In genomic region chr8:121613419-121613818, GRCm38 (mm10) we compare ENCODE assay signal across 22 mouse cellular contexts. TPM values are rescaled to one million over a fixed set of nuclear protein-coding genes. Genes with fewer than 3 reads are reported as not detected.
DNase-seq lines count a peak whose midpoint lies in the region; ATAC-seq and TF ChIP-seq lines count a peak whose summit lies in the region.
"Had no signal": no experiment of that assay in that cellular context is flagged by ENCODE, and none has a peak within 500 bp of the region (broad histone marks: within the 10 kb centered on the region; RNA-seq: fewer than 3 reads in every experiment).

No protein-coding gene starts in this region.

- no peak overlapping the region for H3K4me2 ChIP-seq in forebrain, embryonic 13.5 days
- no peak overlapping the region for H3K4me2 ChIP-seq in forebrain, embryonic 11.5 days (ENCODE audit: low read depth, low read length, severe bottlenecking)
- no peak overlapping the region for H3K4me2 ChIP-seq in heart, embryonic 12.5 days
- H3K4me2 ChIP-seq: embryonic facial prominence, embryonic 12.5 days; heart, embryonic 11.5 days; hindbrain, embryonic 15.5 days had no signal

- no peak for ATAC-seq in forebrain, embryonic 13.5 days
- no peak for ATAC-seq in forebrain, embryonic 11.5 days (replicated peaks; ENCODE audit: low FRiP score)
- ATAC-seq in heart, embryonic 12.5 days (ENCODE audit: insufficient number of reproducible peaks, low FRiP score), result no peak
- ATAC-seq: activated CD4-positive, CD25-positive, alpha-beta regulatory T cell, adult 4 months; forebrain, postnatal 0 days; Patski had no signal

- no peaks in the 10 kb centered on the region for H3K9me3 ChIP-seq in forebrain, embryonic 13.5 days (replicated peaks)
- H3K9me3 ChIP-seq in forebrain, embryonic 11.5 days (ENCODE audit: control insufficient read depth, low read length), result no peaks in the 10 kb centered on the region
- H3K9me3 ChIP-seq in heart, embryonic 10.5 days, result no peaks in the 10 kb centered on the region
- no peaks in the 10 kb centered on the region for H3K9me3 ChIP-seq in heart, embryonic 12.5 days (replicated peaks)
- H3K9me3 ChIP-seq: embryonic facial prominence, embryonic 12.5 days; hindbrain, embryonic 15.5 days had no signal

- H3K4me1 ChIP-seq in forebrain, embryonic 13.5 days, result no peaks in the 10 kb centered on the region
- H3K4me1 ChIP-seq in forebrain, embryonic 11.5 days (replicated peaks; ENCODE audit: control insufficient read depth, insufficient read depth, low read length), result no peaks in the 10 kb centered on the region
- peaks cover 24% of the 10 kb centered on the region for H3K4me1 ChIP-seq in heart, embryonic 10.5 days
- peaks cover 26% of the 10 kb centered on the region for H3K4me1 ChIP-seq in heart, embryonic 12.5 days (replicated peaks)
- H3K4me1 ChIP-seq: embryonic facial prominence, embryonic 12.5 days had no signal

- peak overlapping the region; percentile 31; the same call in 1 of the 2 replicates for H3K27ac ChIP-seq in forebrain, embryonic 13.5 days
- no peak overlapping the region for H3K27ac ChIP-seq in forebrain, embryonic 11.5 days (ENCODE audit: low read depth, low read length)
- H3K27ac ChIP-seq in heart, embryonic 10.5 days, result 0 out of 2 replicates have a peak overlapping the region, but pooled peaks have one; percentile 36
- H3K27ac ChIP-seq in heart, embryonic 12.5 days (ENCODE audit: poor library complexity, severe bottlenecking), result no peak overlapping the region
- H3K27ac ChIP-seq in layer of hippocampus, adult 2 months, result peak overlapping the region; percentile 7; the same call in 1 of the 2 replicates
- H3K27ac ChIP-seq: embryonic facial prominence, embryonic 12.5 days; hindbrain, embryonic 15.5 days had no signal

- H3K9ac ChIP-seq in forebrain, embryonic 13.5 days, result no peak overlapping the region
- H3K9ac ChIP-seq in forebrain, embryonic 11.5 days (ENCODE audit: low read length), result no peak overlapping the region
- H3K9ac ChIP-seq in heart, embryonic 12.5 days, result no peak overlapping the region
- H3K9ac ChIP-seq: embryonic facial prominence, embryonic 12.5 days; forebrain, postnatal 0 days; hindbrain, embryonic 15.5 days had no signal

- H3K4me3 ChIP-seq in forebrain, embryonic 13.5 days, result no peak overlapping the region
- H3K4me3 ChIP-seq in forebrain, embryonic 11.5 days (ENCODE audit: low read depth, low read length), result no peak overlapping the region
- no peak overlapping the region for H3K4me3 ChIP-seq in heart, embryonic 10.5 days
- H3K4me3 ChIP-seq in heart, embryonic 12.5 days, result no peak overlapping the region
- H3K4me3 ChIP-seq in layer of hippocampus, adult 2 months, result no peak overlapping the region
- H3K4me3 ChIP-seq: embryonic facial prominence, embryonic 12.5 days; hindbrain, embryonic 15.5 days had no signal

- H3K27me3 ChIP-seq in forebrain, embryonic 13.5 days, result no peaks in the 10 kb centered on the region
- H3K27me3 ChIP-seq in forebrain, embryonic 11.5 days (ENCODE audit: control insufficient read depth, insufficient read depth, low read length), result no peaks in the 10 kb centered on the region
- H3K27me3 ChIP-seq in heart, embryonic 10.5 days (ENCODE audit: insufficient read depth, poor library complexity, severe bottlenecking), result no peaks in the 10 kb centered on the region
- H3K27me3 ChIP-seq in heart, embryonic 12.5 days (replicated peaks), result no peaks in the 10 kb centered on the region
- H3K27me3 ChIP-seq: embryonic facial prominence, embryonic 12.5 days; hindbrain, embryonic 15.5 days; Patski had no signal

- peaks cover 70% of the 10 kb centered on the region for H3K36me3 ChIP-seq in forebrain, embryonic 13.5 days (ENCODE audit: poor library complexity, severe bottlenecking)
- H3K36me3 ChIP-seq in forebrain, embryonic 11.5 days (ENCODE audit: control insufficient read depth, insufficient read depth, low read length), result peaks cover 3% of the 10 kb centered on the region; the same call in 1 of the 2 replicates
- H3K36me3 ChIP-seq in heart, embryonic 10.5 days, result peaks cover 65% of the 10 kb centered on the region
- peaks cover 47% of the 10 kb centered on the region for H3K36me3 ChIP-seq in heart, embryonic 12.5 days

- TF ChIP-seq CTCF in layer of hippocampus, adult 2 months (conservative IDR thresholded peaks at IDR 0.05), result no peak

- no peak for DNase-seq in forebrain, embryonic 11.5 days (ENCODE audit: low spot score)
- no peak for DNase-seq in heart, embryonic 10.5 days (ENCODE audit: low spot score)
- DNase-seq in layer of hippocampus, adult 2 months (ENCODE audit: low spot score in 2 of 2), result no peak
- no peak for DNase-seq in layer of hippocampus, postnatal 36 days
- DNase-seq in adipocyte (ENCODE audit: low spot score), result no peak
- DNase-seq: adrenal gland, adult 2 months; adrenal gland, postnatal 25 days; cerebellum, adult 9-10 months; cerebellum, postnatal 25 days; forebrain, postnatal 0 days; gastrocnemius, postnatal 36 days; heart, adult 11 months; kidney, adult 11 months; kidney, adult 9 months had no signal

RNA-seq across cellular contexts. Expression of gene Map1lc3b, which starts 23.3 kb away (rescaled TPM):
- polyA plus RNA-seq in forebrain, embryonic 13.5 days (2015; fragmentation: Nextera tagmentation; extraction: Ambion mirVana), result 310 and 325 TPM in 2 replicates
- 213 and 217 TPM in 2 replicates for polyA plus RNA-seq in forebrain, embryonic 11.5 days (2014; fragmentation: Nextera tagmentation; extraction: Ambion mirVana)
- 167 and 170 TPM in 2 replicates for polyA plus RNA-seq in heart, embryonic 10.5 days (2016; fragmentation: Nextera tagmentation; extraction: Ambion mirVana)
- polyA plus RNA-seq in heart, embryonic 12.5 days (2016; fragmentation: Nextera tagmentation; extraction: Ambion mirVana), result 176 and 182 TPM in 2 replicates
- 100 to 1,000 TPM; 166 to 172 TPM for total RNA-seq in layer of hippocampus, adult 2 months (2021)
- total RNA-seq in layer of hippocampus, postnatal 36 days (2021), result 100 to 1,000 TPM; 160 to 180 TPM

RNA-seq across cellular contexts. Expression of gene Fbxo31, which starts 34.8 kb away (rescaled TPM):
- 18.6 and 19.1 TPM in 2 replicates for polyA plus RNA-seq in forebrain, embryonic 13.5 days (2015; fragmentation: Nextera tagmentation; extraction: Ambion mirVana)
- polyA plus RNA-seq in forebrain, embryonic 11.5 days (2014; fragmentation: Nextera tagmentation; extraction: Ambion mirVana), result 17.2 and 19.6 TPM in 2 replicates
- polyA plus RNA-seq in heart, embryonic 10.5 days (2016; fragmentation: Nextera tagmentation; extraction: Ambion mirVana), result 10.9 and 17.0 TPM in 2 replicates
- polyA plus RNA-seq in heart, embryonic 12.5 days (2016; fragmentation: Nextera tagmentation; extraction: Ambion mirVana), result 13.7 and 15.7 TPM in 2 replicates
- total RNA-seq in layer of hippocampus, adult 2 months (2021), result 100 to 1,000 TPM; 110 to 116 TPM
- total RNA-seq in layer of hippocampus, postnatal 36 days (2021), result 100 to 1,000 TPM; 106 to 108 TPM

RNA-seq across cellular contexts. Expression of gene Zcchc14, which starts 39.3 kb away (rescaled TPM):
- 30.0 and 33.7 TPM in 2 replicates for polyA plus RNA-seq in forebrain, embryonic 13.5 days (2015; fragmentation: Nextera tagmentation; extraction: Ambion mirVana)
- polyA plus RNA-seq in forebrain, embryonic 11.5 days (2014; fragmentation: Nextera tagmentation; extraction: Ambion mirVana), result 27.1 and 27.4 TPM in 2 replicates
- 7.8 and 10.9 TPM in 2 replicates for polyA plus RNA-seq in heart, embryonic 10.5 days (2016; fragmentation: Nextera tagmentation; extraction: Ambion mirVana)
- polyA plus RNA-seq in heart, embryonic 12.5 days (2016; fragmentation: Nextera tagmentation; extraction: Ambion mirVana), result 9.2 and 9.9 TPM in 2 replicates
- 10 to 100 TPM; 92.5 to 93.2 TPM for total RNA-seq in layer of hippocampus, adult 2 months (2021)
- 100 to 1,000 TPM in 1 of 2 experiments, 10 to 100 TPM in 1; 93.6 to 102 TPM for total RNA-seq in layer of hippocampus, postnatal 36 days (2021)
- total RNA-seq: CH12.LX had no signal

Comparison
In these comparisons a context has a peak if more than half of its experiments do, and no peak if none do; other contexts are left out.
1. H3K27ac ChIP-seq: peak in forebrain, embryonic 13.5 days (single experiment), heart, embryonic 10.5 days (single experiment) and layer of hippocampus, adult 2 months (single experiment); none in forebrain, embryonic 11.5 days (single experiment) and heart, embryonic 12.5 days (single experiment).